Mouse (Mus musculus) cerebellum, adult 2 months (tissue): ENCODE results near the gene Brd9.
"Not testable (repeated sequence)": the region's sequence is repeated elsewhere in the genome, so short reads cannot be mapped to it uniquely, and the experiment has no call there.

Source experiments
- CTCF ChIP-seq: fragments of 200-500 bp; IDR thresholded peaks from 2 replicates; pipeline ENCODE4 v1.5.1; 2011; ENCODE audit warnings: low read depth, mild to moderate bottlenecking, control low read depth, low read length, moderate library complexity, borderline replicate concordance; ENCODE audit not compliant: insufficient read depth
- POLR2A ChIP-seq: fragments of 200-500 bp; IDR thresholded peaks from 2 replicates; pipeline ENCODE4 v1.6.1; 2011; ENCODE audit warnings: low read length, control low read depth, borderline replicate concordance; ENCODE audit not compliant: insufficient read depth

GRCm38 (mm10) chr13:74008216-74008615 lies 70.6 kb downstream of the Brd9 start:
- TF ChIP-seq CTCF, POLR2A: not testable (repeated sequence)
